Mouse (Mus musculus) midbrain, postnatal 0 days (tissue): Measurements from ENCODE around the gene Hnrnpab. TPM values are rescaled to one million over a fixed set of nuclear protein-coding genes. Genes with fewer than 3 reads are reported as not detected.

Source experiments
- ATAC-seq: fragments of 200-750 bp; cut with Nextera tagmentation; 2 replicates; pipeline ENCODE4 v1.8.0; 2017; ENCODE audit warnings: moderate number of reproducible peaks, mild to moderate bottlenecking, moderate TSS enrichment, moderate library complexity; ENCODE audit not compliant: low FRiP score
- DNase-seq: peaks from one replicate; pipeline ENCODE4 v3.0.0-alpha.2; 2015; ENCODE audit warnings: low spot score
- H3K27ac ChIP-seq: fragments of 300-500 bp; sonication (generic); 2 replicates; pipeline ENCODE4 v1.5.1; 2014; ENCODE audit warnings: low read depth, mild to moderate bottlenecking, low read length, mixed read lengths
- H3K27me3 ChIP-seq: fragments of 300-500 bp; sonication (generic); 2 replicates; pipeline ENCODE4 v1.6.1; 2014; ENCODE audit warnings: low read length, control low read depth, mixed read lengths; ENCODE audit not compliant: insufficient read depth
- H3K36me3 ChIP-seq: fragments of 300-500 bp; sonication (generic); 2 replicates; pipeline ENCODE4 v1.6.1; 2014; ENCODE audit warnings: low read length, control low read depth, mixed read lengths; ENCODE audit not compliant: insufficient read depth
- H3K4me1 ChIP-seq: fragments of 300-500 bp; sonication (generic); 2 replicates; pipeline ENCODE4 v1.6.1; 2014; ENCODE audit warnings: mild to moderate bottlenecking, control low read depth, antibody characterized with exemption, low read length, mixed read lengths; ENCODE audit not compliant: insufficient read depth
- H3K4me2 ChIP-seq: fragments of 300-500 bp; sonication (generic); 2 replicates; pipeline ENCODE4 v1.6.1; 2014; ENCODE audit warnings: low read depth, mild to moderate bottlenecking, low read length, mixed read lengths; ENCODE audit not compliant: poor library complexity, severe bottlenecking
- H3K4me3 ChIP-seq: fragments of 300-500 bp; sonication (generic); 2 replicates; pipeline ENCODE4 v1.5.1; 2014; ENCODE audit warnings: low read depth, mild to moderate bottlenecking, low read length, moderate library complexity
- H3K9ac ChIP-seq: fragments of 300-500 bp; sonication (generic); replicated peaks from 2 replicates; pipeline ENCODE4 v1.6.1; 2014; ENCODE audit warnings: mild to moderate bottlenecking, low read length, moderate library complexity, mixed read lengths; ENCODE audit not compliant: poor library complexity, severe bottlenecking
- H3K9me3 ChIP-seq: fragments of 300-500 bp; sonication (generic); 2 replicates; pipeline ENCODE4 v1.6.1; 2016; ENCODE audit warnings: low read length, control low read depth
- CTCF ChIP-seq: IDR thresholded peaks from 2 replicates; pipeline ENCODE4 v1.5.1; 2016; ENCODE audit warnings: antibody characterized with exemption, mild to moderate bottlenecking
- WGBS: fragments of 180-500 bp; shearing (Covaris S2); extraction: QIAGEN DNeasy Blood & Tissue Kit; methylation state at CpG from one replicate; pipeline ENCODE4 v1.1.7; 2014; 5-methylcytosine and 5-hydroxymethylcytosine counted together
- polyA plus RNA-seq: library from polyadenylated mRNA; unstranded; fragments of >200 nt; fragmentation: Nextera tagmentation; extraction: Ambion mirVana; gene quantifications from 2 replicates; pipeline ENCODE4 v1.2.1, GENCODE M21; 2015
- total RNA-seq: library from RNA; depleted of rRNA; stranded (reverse); fragments of >200 nt; gene quantifications from 2 replicates; pipeline ENCODE4 v1.2.3, GENCODE M21; 2014; rRNA removed

Gene Hnrnpab
- total and polyA plus RNA-seq, 2 experiments from 2014 or later, result 220 to 239 TPM

- H3K36me3 ChIP-seq, result no peaks in the 10 kb centered on the region
- no peak overlapping the region for H3K27ac ChIP-seq
- DNase-seq (no peak), ATAC-seq (no peak)
- no peak overlapping the region for H3K4me2 ChIP-seq
- TF ChIP-seq CTCF, result no peak
- H3K4me1 ChIP-seq, result no peaks in the 10 kb centered on the region
- no peaks in the 10 kb centered on the region for H3K9me3 ChIP-seq
- H3K27me3 ChIP-seq, result no peaks in the 10 kb centered on the region
- H3K9ac ChIP-seq, result no peak overlapping the region
- H3K4me3 ChIP-seq, result no peak overlapping the region
- WGBS, result 31% methylated on average over 3 of the region's 3 CpGs
Observed at GRCm38 (mm10) chr11:51565062-51565461, 41.6 kb downstream of the Hnrnpab start.

GRCm38 (mm10) chr11:51563276-51563675, 43.4 kb downstream of the Hnrnpab start:
- no peak for DNase-seq
- 83% methylated on average over 1 of the region's 1 CpGs for WGBS
- no peak overlapping the region for H3K4me2 ChIP-seq
- H3K4me3 ChIP-seq, result no peak overlapping the region
- no peak overlapping the region for H3K27ac ChIP-seq
- no peaks in the 10 kb centered on the region for H3K4me1 ChIP-seq
- no peaks in the 10 kb centered on the region for H3K36me3 ChIP-seq
- no peaks in the 10 kb centered on the region for H3K27me3 ChIP-seq
- no peak overlapping the region for H3K9ac ChIP-seq
- no peaks in the 10 kb centered on the region for H3K9me3 ChIP-seq
- no peak for TF ChIP-seq CTCF
- ATAC-seq, result no peak

GRCm38 (mm10) chr11:51555066-51555465, 51.6 kb downstream of the Hnrnpab start:
- Histone ChIP-seq H3K27ac (no peak overlapping the region), H3K4me3 (no peak overlapping the region), H3K9me3 (no peaks in the 10 kb centered on the region), H3K4me1 (no peaks in the 10 kb centered on the region), H3K27me3 (no peaks in the 10 kb centered on the region), H3K4me2 (no peak overlapping the region), H3K36me3 (no peaks in the 10 kb centered on the region), H3K9ac (no peak overlapping the region)
- ATAC-seq, result no peak
- 54% methylated on average over 2 of the region's 2 CpGs for WGBS
- DNase-seq, result no peak
- no peak for TF ChIP-seq CTCF

GRCm38 (mm10) chr11:51554590-51554989, 52.1 kb downstream of the Hnrnpab start:
- Histone ChIP-seq H3K9me3 (no peaks in the 10 kb centered on the region), H3K9ac (no peak overlapping the region), H3K27ac (no peak overlapping the region), H3K27me3 (no peaks in the 10 kb centered on the region), H3K4me3 (no peak overlapping the region), H3K36me3 (no peaks in the 10 kb centered on the region), H3K4me2 (no peak overlapping the region; the same call in 1 of the 2 replicates), H3K4me1 (no peaks in the 10 kb centered on the region)
- DNase-seq, result peak; percentile 33
- no peak for TF ChIP-seq CTCF
- 68% methylated on average over 9 of the region's 10 CpGs for WGBS
- ATAC-seq, result no peak

- Histone ChIP-seq H3K4me1 (no peaks in the 10 kb centered on the region), H3K27me3 (no peaks in the 10 kb centered on the region), H3K4me2 (no peak overlapping the region), H3K27ac (no peak overlapping the region), H3K36me3 (no peaks in the 10 kb centered on the region), H3K9ac (no peak overlapping the region), H3K9me3 (no peaks in the 10 kb centered on the region), H3K4me3 (no peak overlapping the region)
- WGBS, result 34% methylated on average over 3 of the region's 3 CpGs
- ATAC-seq (no peak), DNase-seq (no peak)
- no peak for TF ChIP-seq CTCF
Observed at GRCm38 (mm10) chr11:51552091-51552490, 54.6 kb downstream of the Hnrnpab start.

GRCm38 (mm10) chr11:51551253-51551652, 55.4 kb downstream of the Hnrnpab start:
- Histone ChIP-seq H3K9me3 (no peaks in the 10 kb centered on the region), H3K9ac (no peak overlapping the region), H3K4me2 (no peak overlapping the region), H3K4me3 (no peak overlapping the region), H3K36me3 (no peaks in the 10 kb centered on the region), H3K4me1 (no peaks in the 10 kb centered on the region), H3K27ac (no peak overlapping the region), H3K27me3 (no peaks in the 10 kb centered on the region)
- ATAC-seq (no peak), DNase-seq (no peak)
- WGBS, result 66% methylated on average over 5 of the region's 5 CpGs
- no peak for TF ChIP-seq CTCF

Other genes with a start within 250 kb of the Hnrnpab start
- gene Phykpl, start 22.1 kb downstream of the Hnrnpab start, total RNA-seq, result 6.6 and 7.5 TPM in 2 replicates
- gene Phykpl, start 22.1 kb downstream of the Hnrnpab start, polyA plus RNA-seq, result 5.9 and 6.9 TPM in 2 replicates
- gene Nhp2, start 12.9 kb upstream of the Hnrnpab start, total RNA-seq, result 36.6 and 60.3 TPM in 2 replicates
- gene Nhp2, start 12.9 kb upstream of the Hnrnpab start, polyA plus RNA-seq, result 88.4 and 96.1 TPM in 2 replicates
- 70.1 and 93.9 TPM in 2 replicates for gene Rmnd5b, start 29.0 kb upstream of the Hnrnpab start, total RNA-seq
- 66.0 and 72.7 TPM in 2 replicates for gene Rmnd5b, start 29.0 kb upstream of the Hnrnpab start, polyA plus RNA-seq
- gene N4bp3, start 44.0 kb upstream of the Hnrnpab start, total RNA-seq, result 36.7 and 41.2 TPM in 2 replicates
- gene N4bp3, start 44.0 kb upstream of the Hnrnpab start, polyA plus RNA-seq, result 24.7 and 26.8 TPM in 2 replicates
- gene D930048N14Rik, start 44.1 kb upstream of the Hnrnpab start, total RNA-seq, result 1.0 and 1.4 TPM in 2 replicates
- gene D930048N14Rik, start 44.1 kb upstream of the Hnrnpab start, polyA plus RNA-seq, result 1.2 and 1.3 TPM in 2 replicates
- gene 0610009B22Rik, start 82.0 kb upstream of the Hnrnpab start, total RNA-seq, result 22.7 and 31.8 TPM in 2 replicates
- gene 0610009B22Rik, start 82.0 kb upstream of the Hnrnpab start, polyA plus RNA-seq, result 81.9 and 83.4 TPM in 2 replicates
- 15.9 and 16.7 TPM in 2 replicates for gene Sec24a, start 156.8 kb upstream of the Hnrnpab start, total RNA-seq
- 10.5 and 12.5 TPM in 2 replicates for gene Sec24a, start 156.8 kb upstream of the Hnrnpab start, polyA plus RNA-seq
- gene Sar1b, start 156.8 kb upstream of the Hnrnpab start, total RNA-seq, result 115 TPM in 2 replicates
- gene Sar1b, start 156.8 kb upstream of the Hnrnpab start, polyA plus RNA-seq, result 230 and 239 TPM in 2 replicates